In the genomic region with DNA sequence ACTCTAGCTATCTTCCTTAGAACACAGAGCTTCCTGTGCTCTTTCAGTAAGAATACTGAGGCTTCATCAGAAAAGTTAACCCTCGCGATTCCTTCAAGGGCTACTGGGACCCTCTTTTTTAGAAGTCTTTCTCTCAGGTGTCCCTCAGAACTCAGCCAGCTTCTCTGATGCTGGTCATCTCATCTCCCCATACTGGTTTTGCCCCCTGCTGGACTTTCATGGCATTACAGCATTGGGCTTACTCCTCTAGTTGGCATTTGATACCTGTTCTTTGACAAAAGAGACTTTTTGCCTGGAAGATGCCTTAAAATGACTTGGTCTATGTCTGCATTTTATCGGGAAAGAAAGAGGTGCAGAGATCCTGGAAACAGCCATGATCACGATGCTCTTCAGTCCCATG, we compare ENCODE assay signal across 8 mouse cellular contexts. TPM values are rescaled to one million over a fixed set of nuclear protein-coding genes. Genes with fewer than 3 reads are reported as not detected.
DNase-seq lines count a peak whose midpoint lies in the region; TF ChIP-seq lines count a peak whose summit lies in the region.

No protein-coding gene starts in this region.

- no peaks in the 10 kb centered on the region for H3K79me2 ChIP-seq in heart, adult 2 months (replicated peaks; ENCODE audit: control insufficient read depth, insufficient read depth, low read length)

- no peaks in the 10 kb centered on the region for H3K36me3 ChIP-seq in heart, adult 2 months (ENCODE audit: control insufficient read depth, insufficient read depth, low read length)
- peaks cover 53% of the 10 kb centered on the region for H3K36me3 ChIP-seq in heart, embryonic 10.5 days

- no peak for TF ChIP-seq POLR2A in heart, adult 2 months (IDR thresholded peaks at IDR 0.05; ENCODE audit: insufficient read depth, low read depth, low read length)

- DNase-seq in heart, adult 2 months, result peak; percentile 32 to 56
- no peak for DNase-seq in heart, embryonic 10.5 days (ENCODE audit: low spot score)
- peak; percentile 50 for DNase-seq in right cerebral cortex, adult 18-20 months
- DNase-seq in right cerebral cortex, postnatal 25 days, result no peak
- DNase-seq in c-Kit-positive CD71-negative TER-119-negative erythroid progenitor cells, embryonic 14.5 days (ENCODE audit: low read depth), result peak; percentile 35
- DNase-seq in heart, postnatal 4 days, result peak; percentile 67
- DNase-seq in lung, postnatal 25 days (ENCODE audit: low spot score), result peak; percentile 24
- no peak for DNase-seq in spleen, adult 12 weeks (ENCODE audit: low spot score)

- H3K27me3 ChIP-seq in heart, adult 2 months (ENCODE audit: control insufficient read depth, insufficient read depth, low read length), result no peaks in the 10 kb centered on the region
- H3K27me3 ChIP-seq in heart, embryonic 10.5 days (ENCODE audit: insufficient read depth, poor library complexity, severe bottlenecking), result no peaks in the 10 kb centered on the region

- no peaks in the 10 kb centered on the region for H3K4me1 ChIP-seq in heart, adult 2 months (ENCODE audit: control insufficient read depth, insufficient read depth, low read length)
- peaks cover 2% of the 10 kb centered on the region; the same call in 1 of the 2 replicates for H3K4me1 ChIP-seq in heart, embryonic 10.5 days

- intact Hi-C loops in heart, adult 2 months (cut with DNase I), result loop anchor here (2.0 kb wide), 1 partner anchor 56 kb away; no protein-coding TSS in a partner anchor

- H3K27ac ChIP-seq in heart, adult 2 months, result no peak overlapping the region
- H3K27ac ChIP-seq in heart, embryonic 10.5 days, result no peak overlapping the region

- TF ChIP-seq EP300 in heart, adult 2 months (IDR thresholded peaks at IDR 0.05; ENCODE audit: insufficient read depth, low read depth, low read length), result no peak

- H3K9me3 ChIP-seq in heart, embryonic 10.5 days, result no peaks in the 10 kb centered on the region

- no peak overlapping the region for H3K9ac ChIP-seq in heart, adult 2 months (ENCODE audit: low read depth, low read length)

- no peak overlapping the region for H3K4me3 ChIP-seq in heart, adult 2 months
- no peak overlapping the region for H3K4me3 ChIP-seq in heart, embryonic 10.5 days

- 76% methylated on average over 4 of the region's 4 CpGs for WGBS in heart, adult 2 months
- 78% methylated on average over 4 of the region's 4 CpGs for WGBS in heart, embryonic 10.5 days

- peak; percentile 87 for TF ChIP-seq CTCF in heart, adult 2 months (IDR thresholded peaks at IDR 0.05)

RNA-seq across cellular contexts. Expression of a gene that starts 16.1 kb away (rescaled TPM):
- total RNA-seq in heart, adult 2 months (2021), result 1 to 10 TPM; 4.3 to 4.9 TPM
- 8.3 and 9.5 TPM in 2 replicates for polyA plus RNA-seq in heart, adult 2 months (2012; rRNA removed)
- polyA plus RNA-seq in heart, embryonic 10.5 days (2016; fragmentation: Nextera tagmentation; extraction: Ambion mirVana), result 14.4 and 14.9 TPM in 2 replicates
- 1 to 10 TPM; 6.5 to 8.1 TPM for total RNA-seq in heart, postnatal 4 days (2021)

RNA-seq across cellular contexts. Expression of a gene that starts 17.7 kb away (rescaled TPM):
- 1 to 10 TPM; 5.2 to 5.8 TPM for total RNA-seq in heart, adult 2 months (2021)
- 6.5 and 7.8 TPM in 2 replicates for polyA plus RNA-seq in heart, adult 2 months (2012; rRNA removed)
- 6.4 and 9.7 TPM in 2 replicates for polyA plus RNA-seq in heart, embryonic 10.5 days (2016; fragmentation: Nextera tagmentation; extraction: Ambion mirVana)
- total RNA-seq in heart, postnatal 4 days (2021), result 1 to 10 TPM; 7.0 to 7.4 TPM

Comparison
In these comparisons a context has a peak if more than half of its experiments do, and no peak if none do; other contexts are left out.
1. DNase-seq: peak in heart, adult 2 months (2 of 2), right cerebral cortex, adult 18-20 months (single experiment), c-Kit-positive CD71-negative TER-119-negative erythroid progenitor cells, embryonic 14.5 days (single experiment), heart, postnatal 4 days (single experiment) and lung, postnatal 25 days (single experiment); none in heart, embryonic 10.5 days (single experiment), right cerebral cortex, postnatal 25 days (single experiment) and spleen, adult 12 weeks (single experiment).